In genomic region chr6:35177650-35178272, GRCm38 (mm10) we compare ENCODE assay signal across 8 mouse cellular contexts. TPM values are rescaled to one million over a fixed set of nuclear protein-coding genes. Genes with fewer than 3 reads are reported as not detected.
A peak's percentile ranks its signal among the peaks of the same experiment; 100 is the strongest.
DNase-seq lines count a peak whose midpoint lies in the region; ATAC-seq lines count a peak whose summit lies in the region.

No protein-coding gene starts in this region.

- H3K4me1 ChIP-seq in forebrain, embryonic 15.5 days: peaks cover 9% of the 10 kb centered on the region
- H3K4me1 ChIP-seq in intestine, embryonic 15.5 days (replicated peaks): no peaks in the 10 kb centered on the region

- no peaks in the 10 kb centered on the region for H3K36me3 ChIP-seq in forebrain, embryonic 15.5 days
- no peaks in the 10 kb centered on the region for H3K36me3 ChIP-seq in intestine, embryonic 15.5 days
- H3K36me3 ChIP-seq in macrophage (ENCODE audit: inconsistent target): no peaks in the 10 kb centered on the region

- ATAC-seq in forebrain, embryonic 15.5 days (replicated peaks): peak; percentile 71
- peak; percentile 77 for ATAC-seq in intestine, embryonic 15.5 days

- peak overlapping the region; percentile 68 for H3K4me3 ChIP-seq in forebrain, embryonic 15.5 days
- peak overlapping the region; percentile 71 for H3K4me3 ChIP-seq in intestine, embryonic 15.5 days (replicated peaks)
- peak overlapping the region; percentile 44 for H3K4me3 ChIP-seq in macrophage (ENCODE audit: inconsistent target)

- no peaks in the 10 kb centered on the region for H3K27me3 ChIP-seq in forebrain, embryonic 15.5 days
- no peaks in the 10 kb centered on the region for H3K27me3 ChIP-seq in intestine, embryonic 15.5 days (replicated peaks)

- peaks cover 49% of the 10 kb centered on the region for H3K79me2 ChIP-seq in macrophage (ENCODE audit: inconsistent target)

- peak; percentile 58 for DNase-seq in 416B (ENCODE audit: low read depth)
- DNase-seq in CD4-positive, CD25-positive, alpha-beta regulatory T cell, adult 2 months (ENCODE audit: low read depth, low spot score): peak; percentile 53
- DNase-seq in c-Kit-positive CD71-positive TER-119-positive erythroid progenitor cells, embryonic 14.5 days (ENCODE audit: low spot score): peak; percentile 23
- DNase-seq in skeletal muscle tissue, adult 2 months (ENCODE audit: low read depth, low spot score): peak; percentile 7
- no peak for DNase-seq in frontal cortex, postnatal 14 days (ENCODE audit: low spot score in 2 of 2)

- H3K4me2 ChIP-seq in forebrain, embryonic 15.5 days (replicated peaks): peak overlapping the region; percentile 64
- peak overlapping the region; percentile 88 for H3K4me2 ChIP-seq in intestine, embryonic 15.5 days (replicated peaks)

- H3K27ac ChIP-seq in forebrain, embryonic 15.5 days (replicated peaks): peak overlapping the region; percentile 98
- peak overlapping the region; percentile 91 for H3K27ac ChIP-seq in intestine, embryonic 15.5 days
- peak overlapping the region; percentile 89; the same call in 1 of the 2 replicates for H3K27ac ChIP-seq in macrophage

- no peaks in the 10 kb centered on the region for H3K9me3 ChIP-seq in forebrain, embryonic 15.5 days
- no peaks in the 10 kb centered on the region for H3K9me3 ChIP-seq in intestine, embryonic 15.5 days

- under 1% methylated on average over 65 of the region's 69 CpGs for WGBS in forebrain, embryonic 15.5 days
- under 1% methylated on average over 68 of the region's 69 CpGs for WGBS in intestine, embryonic 15.5 days
- WGBS in macrophage (ENCODE audit: missing documents): 2% methylated on average over 58 of the region's 69 CpGs

- peak overlapping the region; percentile 82 for H3K9ac ChIP-seq in forebrain, embryonic 15.5 days (replicated peaks)
- peak overlapping the region; percentile 83 for H3K9ac ChIP-seq in intestine, embryonic 15.5 days

RNA-seq across cellular contexts. Expression of gene Nup205, which starts 0.5 kb away (rescaled TPM):
- 31.1 and 31.8 TPM in 2 replicates for polyA plus RNA-seq in forebrain, embryonic 15.5 days (2015; fragmentation: Nextera tagmentation; extraction: Ambion mirVana)
- 29.0 and 32.4 TPM in 2 replicates for polyA plus RNA-seq in intestine, embryonic 15.5 days (2015; fragmentation: Nextera tagmentation; extraction: Ambion mirVana)
- total RNA-seq in macrophage (2018; cell fraction: chromatin; rRNA removed): 10 to 100 TPM; 22.3 to 90.4 (median 61.6) TPM
- 10 to 100 TPM; 10.3 to 22.2 (median 17.4) TPM for total RNA-seq in macrophage (2018; cell fraction: cytosol; rRNA removed)
- 10 to 100 TPM; 20.3 to 70.9 (median 34.3) TPM for total RNA-seq in macrophage (2018; cell fraction: nucleus; rRNA removed)
- polyA plus RNA-seq in macrophage (2018): 16.6 to 30.2 TPM (median 17.1 TPM) in 3 replicates

RNA-seq across cellular contexts. Expression of gene Cnot4, which starts 44.2 kb away (rescaled TPM):
- 34.4 and 37.8 TPM in 2 replicates for polyA plus RNA-seq in forebrain, embryonic 15.5 days (2015; fragmentation: Nextera tagmentation; extraction: Ambion mirVana)
- 21.4 and 24.7 TPM in 2 replicates for polyA plus RNA-seq in intestine, embryonic 15.5 days (2015; fragmentation: Nextera tagmentation; extraction: Ambion mirVana)
- total RNA-seq in macrophage (2018; cell fraction: chromatin; rRNA removed): 100 to 1,000 TPM in 1 of 26 experiments, 10 to 100 TPM in 25; 47.4 to 123 (median 75.9) TPM
- total RNA-seq in macrophage (2018; cell fraction: cytosol; rRNA removed): 10 to 100 TPM; 25.6 to 39.8 (median 30.5) TPM
- 100 to 1,000 TPM in 2 of 26 experiments, 10 to 100 TPM in 24; 40.8 to 131 (median 70.9) TPM for total RNA-seq in macrophage (2018; cell fraction: nucleus; rRNA removed)
- polyA plus RNA-seq in macrophage (2018): 15.1 to 41.6 TPM (median 19.7 TPM) in 3 replicates

Comparison
In these comparisons a context has a peak if more than half of its experiments do, and no peak if none do; other contexts are left out.
1. DNase-seq: peak in 416B (single experiment), CD4-positive, CD25-positive, alpha-beta regulatory T cell, adult 2 months (single experiment), c-Kit-positive CD71-positive TER-119-positive erythroid progenitor cells, embryonic 14.5 days (single experiment) and skeletal muscle tissue, adult 2 months (single experiment); none in frontal cortex, postnatal 14 days (0 of 2).
2. Peak in every context shown above with its lines, with median percentiles within 50 percentile points of each other: H3K27ac ChIP-seq and H3K4me3 ChIP-seq.